Mouse (Mus musculus) layer of hippocampus, adult 8-10 months (tissue): ENCODE data around the gene Cul3. TPM values are rescaled to one million over a fixed set of nuclear protein-coding genes. Genes with fewer than 3 reads are reported as not detected.

Experiments
- DNase-seq, 2 experiments: peaks; one replicate each; pipeline ENCODE4 v3.0.0; 2022; ENCODE audit warnings: low spot score in 2 of 2
- total RNA-seq, 4 experiments: library from RNA; stranded (reverse); gene quantifications; 2 replicates each; pipeline ENCODE4 v1.2.4; 2022

The Cul3 gene
- total RNA-seq, 4 experiments from 2014 or later: 112 to 143 (median 124) TPM

- DNase-seq: no peak
Observed at GRCm38 (mm10) chr1:80315533-80316045, 24.7 kb downstream of the Cul3 start.

GRCm38 (mm10) chr1:80293307-80293706 lies 47.0 kb downstream of the Cul3 start:
- no peak for DNase-seq

- DNase-seq: no peak
Observed at GRCm38 (mm10) chr1:80278731-80279130, 61.5 kb downstream of the Cul3 start.

- DNase-seq: peak; percentile 11 to 37
Observed at GRCm38 (mm10) chr1:80260443-80260842, 79.8 kb downstream of the Cul3 start.

GRCm38 (mm10) chr1:80258632-80259031 lies 81.6 kb downstream of the Cul3 start:
- no peak for DNase-seq

GRCm38 (mm10) chr1:80253309-80253708 lies 87.0 kb downstream of the Cul3 start:
- DNase-seq: no peak

- DNase-seq: no peak
Observed at GRCm38 (mm10) chr1:80250247-80250646, 90.0 kb downstream of the Cul3 start.

- DNase-seq: no peak
Observed at GRCm38 (mm10) chr1:80247131-80247530, 93.1 kb downstream of the Cul3 start.

GRCm38 (mm10) chr1:80244123-80244522 lies 96.2 kb downstream of the Cul3 start:
- no peak for DNase-seq

GRCm38 (mm10) chr1:80241579-80241978 lies 98.7 kb downstream of the Cul3 start:
- no peak for DNase-seq

- DNase-seq: no peak
Observed at GRCm38 (mm10) chr1:80240017-80240660, 100.1 kb downstream of the Cul3 start.

- no peak for DNase-seq
Observed at GRCm38 (mm10) chr1:80239481-80239880, 100.8 kb downstream of the Cul3 start.

GRCm38 (mm10) chr1:80236951-80237702 lies 103.2 kb downstream of the Cul3 start:
- no peak for DNase-seq

GRCm38 (mm10) chr1:80236126-80236525 lies 104.2 kb downstream of the Cul3 start:
- no peak for DNase-seq

GRCm38 (mm10) chr1:80230612-80231011 lies 109.7 kb downstream of the Cul3 start:
- no peak for DNase-seq

GRCm38 (mm10) chr1:80224839-80225412 lies 115.4 kb downstream of the Cul3 start:
- DNase-seq: no peak

GRCm38 (mm10) chr1:80221151-80221550 lies 119.1 kb downstream of the Cul3 start:
- no peak for DNase-seq

- no peak for DNase-seq
Observed at GRCm38 (mm10) chr1:80218268-80218667, 122.0 kb downstream of the Cul3 start, which contains the start of gene Fam124b. Gene Fam124b (minus strand): TSS chr1:80218473.
